Mouse (Mus musculus) layer of hippocampus, adult 2 months (tissue): Measurements from ENCODE around the gene Hic2. TPM values are rescaled to one million over a fixed set of nuclear protein-coding genes. Genes with fewer than 3 reads are reported as not detected.

Experiments
- DNase-seq, 2 experiments: peaks; one replicate each; pipeline ENCODE4 v3.0.0; 2022; ENCODE audit warnings: low spot score in 2 of 2
- H3K27ac ChIP-seq: fragments of 200-600 bp; 2 replicates; pipeline ENCODE4 v1.8.1; 2022
- H3K4me3 ChIP-seq: fragments of 200-600 bp; 2 replicates; pipeline ENCODE4 v1.8.1; 2022; ENCODE audit warnings: mild to moderate bottlenecking
- CTCF ChIP-seq: fragments of 200-600 bp; conservative IDR thresholded peaks from 2 replicates; pipeline ENCODE4 v1.8.1; 2022; ENCODE audit warnings: antibody characterized with exemption, mild to moderate bottlenecking, moderate library complexity
- long read RNA-seq, 2 experiments: library from polyadenylated mRNA; stranded (forward); transcript quantifications; one replicate each; pipeline ENCODE4 v2.0.0; 2021; ENCODE audit warnings: borderline mapping rate in 2 of 2
- total RNA-seq, 2 experiments: library from RNA; stranded (reverse); gene quantifications; 2 replicates each; pipeline ENCODE4 v1.2.3; 2021

The Hic2 gene
- 1 to 10 TPM; 5.2 to 5.5 TPM for total RNA-seq
- long read RNA-seq, experiment 1: 0 reads
- long read RNA-seq, experiment 2: 0 reads

DNA sequence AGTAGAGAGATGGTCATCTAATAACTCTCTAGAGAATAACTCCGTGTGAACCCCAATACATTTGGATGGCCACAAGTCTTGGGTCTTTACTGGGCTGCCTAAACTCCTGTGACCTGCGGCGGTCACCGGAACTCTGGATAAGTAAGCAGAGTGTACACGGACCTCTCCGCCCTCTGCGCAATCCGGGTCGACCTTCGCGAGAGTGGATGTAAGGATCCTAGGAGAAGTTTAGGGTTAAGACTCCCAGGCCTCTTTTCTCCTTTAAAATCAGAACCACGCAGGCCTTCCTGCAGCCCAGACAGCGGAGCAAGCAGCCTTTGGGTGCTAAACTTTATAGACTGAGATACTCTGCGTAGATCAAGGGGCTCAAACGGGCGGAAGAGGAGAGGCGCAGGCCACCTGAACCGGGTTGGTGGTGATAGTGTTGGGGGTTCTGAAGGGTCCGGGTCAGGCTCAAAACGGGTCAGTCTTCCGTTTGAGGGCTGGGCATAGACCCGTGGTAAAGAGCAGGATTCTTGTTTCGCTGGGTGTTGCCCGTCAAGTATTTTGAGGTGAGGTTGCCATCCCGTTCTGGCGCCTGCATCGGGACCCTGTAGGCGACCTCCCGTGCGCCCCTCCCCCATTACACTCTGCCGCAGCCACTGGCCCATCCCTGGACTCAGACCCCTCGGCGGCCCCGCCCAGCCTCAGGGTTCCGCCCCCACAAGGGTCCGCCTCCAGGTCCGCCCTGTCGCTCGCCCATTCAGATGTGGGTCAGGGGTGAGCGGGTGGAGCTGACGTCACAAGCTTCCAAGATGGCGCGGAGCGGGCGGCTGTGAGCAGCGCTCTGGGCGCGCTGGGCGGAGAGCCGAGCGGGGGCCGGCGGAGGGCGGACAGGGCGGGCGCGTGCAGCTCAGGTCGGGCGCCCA lies at the start of gene Hic2:
Gene Hic2 (plus strand): TSS at position 779 of the 908 bp plus-strand sequence.
- Histone ChIP-seq H3K4me3 (peak within 1 kb of the TSS; percentile 77), H3K27ac (peak within 1 kb of the TSS; percentile 98)
- TF ChIP-seq CTCF: no peak
- peak; percentile 89 to 91 for DNase-seq

DNA sequence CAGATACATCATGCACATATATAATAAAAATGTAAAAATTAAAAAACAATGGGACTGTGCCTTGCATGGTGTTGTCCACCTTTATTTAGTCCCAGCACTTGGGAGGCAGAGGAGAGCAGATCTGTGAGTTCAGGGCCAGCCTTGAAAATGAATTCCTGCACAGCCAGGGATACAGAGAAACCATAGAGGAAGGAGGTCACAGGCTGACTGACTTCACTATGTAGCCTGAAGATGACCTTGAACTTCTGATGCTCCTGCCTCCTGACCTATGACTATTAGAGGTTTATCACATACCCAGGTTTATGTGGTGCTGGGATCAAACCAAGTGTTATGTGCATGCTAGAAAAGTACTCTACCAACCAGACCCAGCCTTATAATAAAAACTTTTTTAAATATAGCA lies 47.9 kb upstream of the Hic2 start:
- no peak overlapping the region for H3K4me3 ChIP-seq
- H3K27ac ChIP-seq: no peak overlapping the region
- no peak for TF ChIP-seq CTCF
- no peak for DNase-seq

DNA sequence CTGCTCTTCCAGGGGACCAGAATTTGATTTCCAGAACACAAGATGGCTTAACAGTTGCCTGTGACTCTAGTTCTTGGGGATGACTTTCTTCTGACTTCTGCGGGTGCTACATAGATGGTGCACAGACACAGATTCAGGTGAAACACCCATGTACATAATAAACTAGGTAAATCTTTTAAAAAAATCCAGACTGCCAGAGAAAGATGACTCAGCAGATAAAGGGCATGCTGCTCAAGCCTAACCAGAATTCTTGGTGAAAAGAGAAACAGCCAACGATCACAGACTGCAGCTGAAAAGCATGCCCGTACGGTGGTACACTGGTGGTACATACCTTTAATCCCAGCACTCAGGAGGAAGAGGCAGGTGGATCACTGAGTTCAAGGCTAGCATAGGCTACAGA lies 39.5 kb upstream of the Hic2 start:
- no peak for DNase-seq
- Histone ChIP-seq H3K4me3 (no peak overlapping the region), H3K27ac (no peak overlapping the region; the same call in 1 of the 2 replicates)
- no peak for TF ChIP-seq CTCF

DNA sequence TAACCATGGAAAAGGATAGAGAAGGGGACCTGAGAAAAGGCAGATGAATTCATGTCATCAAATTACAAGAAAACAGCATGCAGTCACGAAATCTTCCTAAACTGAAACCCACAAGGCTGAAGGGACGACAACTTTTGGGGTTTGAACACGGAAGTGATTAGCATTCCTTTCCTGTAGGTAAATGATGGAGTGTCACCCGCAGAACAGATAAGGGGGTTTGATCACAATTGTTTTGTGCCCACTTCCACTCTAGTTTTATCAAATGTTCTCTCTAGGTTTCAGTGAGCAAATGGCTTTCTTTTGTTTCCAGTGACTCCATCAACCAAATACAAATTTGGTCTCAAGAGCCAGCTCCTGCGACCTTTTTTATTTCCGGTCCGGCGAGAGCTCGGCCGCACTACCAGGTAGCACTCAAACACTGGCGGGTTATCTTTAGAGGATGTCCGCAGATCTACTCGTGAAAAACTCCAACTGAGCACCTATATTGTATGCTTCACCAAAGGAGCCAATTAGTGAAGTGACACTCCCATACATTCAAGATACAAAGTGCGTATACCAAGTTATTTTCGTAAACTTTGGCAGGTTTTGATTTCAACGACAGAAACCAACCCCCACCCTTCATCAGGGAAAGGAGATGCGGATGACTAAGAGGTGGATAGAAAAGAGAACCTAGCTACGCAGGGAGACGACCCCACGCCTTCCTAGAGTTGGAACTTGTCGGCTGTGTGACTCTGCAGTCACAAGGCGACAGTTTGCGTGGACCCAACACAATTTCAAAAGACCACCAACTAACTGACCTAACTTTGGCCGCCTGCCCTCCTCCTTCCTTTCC lies 33.0 kb upstream of the Hic2 start:
- Histone ChIP-seq H3K27ac (peak overlapping the region; percentile 95), H3K4me3 (peak overlapping the region; percentile 86)
- DNase-seq: no peak
- no peak for TF ChIP-seq CTCF

DNA sequence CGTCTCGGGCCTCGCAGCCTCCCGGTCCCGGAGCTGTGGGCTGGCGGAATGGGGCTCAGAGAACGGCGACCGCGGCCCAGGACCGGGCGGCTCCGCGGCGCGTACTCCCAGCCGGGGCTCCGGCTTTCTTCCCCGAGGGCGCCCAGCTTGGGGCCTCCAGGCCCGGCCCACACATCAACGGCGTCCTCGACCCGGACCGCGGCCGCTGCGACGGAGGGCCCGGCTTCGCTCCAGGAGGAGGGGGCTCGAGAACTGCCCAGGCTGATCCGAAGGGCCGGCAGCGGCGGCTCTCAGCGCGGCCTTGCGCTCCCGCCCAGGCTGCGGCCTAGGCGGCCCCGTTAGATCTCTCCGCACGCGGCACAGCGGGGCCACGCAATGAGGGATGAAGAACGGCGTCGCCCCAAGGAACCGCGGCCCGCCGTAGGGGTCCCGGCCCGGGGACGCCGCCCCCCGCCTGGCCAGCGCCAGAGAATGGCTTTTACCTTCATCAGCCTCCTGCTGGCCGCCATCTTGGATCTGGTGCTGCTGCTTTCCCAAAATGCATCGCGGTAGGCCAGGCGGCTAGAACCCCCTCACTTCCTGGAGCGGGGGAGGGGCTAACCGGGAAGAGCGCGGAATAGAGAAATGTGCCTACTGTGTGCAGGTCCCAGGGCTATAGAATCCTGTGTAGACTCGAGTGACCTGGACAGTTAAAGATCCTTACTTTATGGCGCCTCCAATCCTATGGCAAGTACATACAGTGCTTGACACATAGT lies 32.2 kb upstream of the Hic2 start:
- Histone ChIP-seq H3K4me3 (peak overlapping the region; percentile 86), H3K27ac (peak overlapping the region; percentile 95)
- peak; percentile 82 to 87 for DNase-seq
- TF ChIP-seq CTCF: no peak

DNA sequence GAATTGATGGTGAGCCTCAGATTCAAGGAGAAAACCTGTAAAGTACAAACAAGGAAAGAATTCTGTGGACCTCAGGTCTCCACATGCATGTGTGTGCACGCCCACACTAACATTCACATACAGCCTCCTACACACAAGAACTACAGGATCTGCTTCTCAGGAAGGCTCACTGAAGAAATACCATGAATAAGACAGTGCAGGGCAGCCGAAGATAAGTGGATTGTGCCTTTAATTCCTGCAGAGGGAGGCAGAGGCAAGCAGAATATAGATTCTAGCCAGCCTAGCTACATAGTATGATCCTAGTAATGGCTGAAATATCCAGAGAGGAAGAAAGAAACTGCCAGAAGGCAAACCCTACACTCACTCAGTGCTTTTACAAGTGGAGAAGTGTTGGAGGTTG lies 31.4 kb upstream of the Hic2 start:
- DNase-seq: no peak
- peak; percentile 43 for TF ChIP-seq CTCF
- Histone ChIP-seq H3K27ac (no peak overlapping the region), H3K4me3 (no peak overlapping the region; the same call in 1 of the 2 replicates)

DNA sequence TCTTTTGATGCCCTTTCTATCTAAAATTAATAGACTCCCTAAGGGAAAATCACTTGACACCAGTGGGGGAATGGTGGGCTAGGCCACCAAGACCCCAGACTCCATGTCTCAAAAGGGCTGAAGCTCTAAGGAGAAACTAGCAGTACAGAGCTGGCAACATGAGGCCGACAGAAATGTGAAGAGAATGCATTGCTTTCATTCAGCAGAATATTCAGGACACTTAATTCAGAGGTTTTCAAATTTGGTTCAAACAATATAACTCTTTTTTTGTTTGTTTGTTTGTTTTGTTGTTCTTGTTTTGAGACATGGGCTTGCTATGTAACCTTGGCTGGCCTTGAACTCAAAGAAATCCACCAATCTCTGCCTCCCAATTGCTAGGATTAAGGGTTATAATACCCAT lies 30.8 kb upstream of the Hic2 start, which contains the start of gene Ube2l3:
Gene Ube2l3 (minus strand): TSS at position 101 of the 400 bp plus-strand sequence.
- no peak for DNase-seq
- Histone ChIP-seq H3K4me3 (peak within 1 kb of the TSS; percentile 86), H3K27ac (peak within 1 kb of the TSS; percentile 95)
- TF ChIP-seq CTCF: no peak

DNA sequence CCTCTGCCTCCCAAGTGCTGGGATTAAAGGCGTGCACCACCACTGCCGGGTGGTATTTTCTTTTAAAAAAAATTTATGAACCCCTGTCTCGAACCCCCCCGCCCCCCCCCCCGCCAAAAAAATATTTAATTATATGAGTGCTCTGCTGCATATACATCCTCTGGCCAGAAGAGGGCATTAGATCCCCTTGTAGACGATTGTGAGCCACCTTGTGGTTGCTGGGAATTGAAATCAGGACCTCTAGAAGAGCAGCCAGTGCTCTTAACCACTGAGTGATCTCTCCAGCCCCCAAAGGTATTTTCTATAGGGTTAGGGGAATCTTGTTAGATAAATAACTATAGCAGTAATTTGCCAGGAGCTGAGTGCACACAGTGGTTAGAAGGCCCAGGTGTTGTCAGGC lies 28.4 kb upstream of the Hic2 start:
- H3K27ac ChIP-seq: no peak overlapping the region
- no peak overlapping the region for H3K4me3 ChIP-seq
- peak; percentile 67 for TF ChIP-seq CTCF
- DNase-seq: no peak

DNA sequence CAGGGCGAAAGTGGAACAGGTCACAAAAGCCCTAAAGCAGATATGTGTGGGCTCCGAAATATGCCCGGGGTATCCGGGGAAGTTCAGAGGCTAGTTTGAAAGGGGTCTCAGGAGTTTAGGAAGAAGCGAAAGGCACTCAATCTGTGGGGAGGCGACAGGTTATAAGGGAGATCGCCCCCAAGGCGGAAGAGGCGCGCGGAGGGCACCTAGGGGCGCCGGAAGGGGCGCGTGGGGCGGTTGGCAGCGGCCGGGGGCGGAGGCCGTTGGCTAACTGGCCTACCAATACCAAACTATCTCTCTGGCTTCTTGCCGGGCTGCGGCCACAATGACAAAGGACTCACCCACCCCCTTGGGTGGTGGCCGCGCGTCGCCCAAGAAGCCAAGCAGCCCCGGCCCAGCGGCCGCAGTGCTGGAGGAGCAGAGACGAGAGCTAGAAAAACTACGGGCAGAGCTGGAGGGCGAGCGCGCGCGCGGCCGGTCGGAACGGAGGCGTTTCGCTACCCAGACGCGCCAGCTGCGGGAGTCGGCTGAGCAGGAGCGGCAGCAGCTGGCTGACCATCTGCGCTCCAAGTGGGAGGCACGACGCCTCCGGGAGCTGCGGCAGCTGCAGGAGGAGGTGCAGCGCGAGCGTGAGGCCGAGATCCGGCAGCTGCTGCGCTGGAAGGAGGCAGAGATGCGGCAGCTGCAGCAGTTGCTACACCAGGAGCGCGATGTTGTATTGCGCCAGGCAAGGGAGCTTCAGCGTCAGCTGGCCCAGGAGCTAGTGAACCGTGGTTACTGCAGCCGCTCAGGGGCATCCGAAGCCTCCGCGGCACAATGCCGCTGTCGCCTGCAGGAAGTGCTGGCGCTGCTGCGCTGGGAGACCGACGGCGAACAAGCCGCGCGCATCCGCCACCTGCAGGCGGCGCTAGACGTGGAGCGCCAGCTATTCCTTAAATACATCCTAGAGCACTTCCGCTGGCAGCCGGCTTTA lies 24.7 kb upstream of the Hic2 start, which contains the start of gene Rimbp3:
Gene Rimbp3 (plus strand): TSS at position 215 of the 973 bp plus-strand sequence.
- peak; percentile 92 for TF ChIP-seq CTCF
- Histone ChIP-seq H3K4me3 (peak within 1 kb of the TSS; percentile 64), H3K27ac (peak within 1 kb of the TSS; percentile 86)
- peak; percentile 75 to 80 for DNase-seq

DNA sequence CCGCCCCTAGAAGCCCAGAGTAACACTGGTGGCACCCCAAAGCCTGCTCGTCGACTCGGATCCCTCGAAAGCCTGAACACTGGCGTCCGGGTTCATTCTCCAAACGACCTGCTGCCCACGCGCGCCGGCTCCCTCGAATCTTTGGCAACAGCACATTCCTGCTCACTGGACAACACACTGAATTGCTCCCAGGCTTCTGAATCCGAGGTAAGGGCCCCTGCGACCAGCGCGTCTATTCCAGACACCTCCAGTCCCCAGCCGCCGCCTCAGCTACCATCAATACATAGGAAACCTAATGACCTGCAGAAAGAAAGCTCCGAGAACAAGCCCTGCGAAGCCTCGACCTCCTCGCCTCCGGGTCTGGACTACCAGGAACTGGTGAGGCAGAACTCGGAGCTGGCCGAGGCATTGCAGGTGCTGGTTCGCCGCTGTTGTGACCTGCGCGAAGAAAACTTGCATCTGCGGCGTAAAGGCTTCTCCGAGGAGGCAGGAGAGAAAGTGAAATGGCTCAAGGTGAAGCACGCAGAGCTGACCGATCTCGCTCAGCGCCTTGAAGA lies 23.9 kb upstream of the Hic2 start:
- peak overlapping the region; percentile 64 for H3K4me3 ChIP-seq
- H3K27ac ChIP-seq: peak overlapping the region; percentile 86
- no peak for DNase-seq
- no peak for TF ChIP-seq CTCF
